Mouse (Mus musculus) thymus, postnatal 36 days (tissue): ENCODE data around the gene Krt17.
"Not testable (repeated sequence)": the region's sequence is repeated elsewhere in the genome, so short reads cannot be mapped to it uniquely, and the experiment has no call there.

Experiments
- DNase-seq, 2 experiments: peaks; one replicate each; pipeline ENCODE4 v3.0.0; 2022; ENCODE audit warnings: mixed read lengths in 2 of 2

Krt17 gene

DNA sequence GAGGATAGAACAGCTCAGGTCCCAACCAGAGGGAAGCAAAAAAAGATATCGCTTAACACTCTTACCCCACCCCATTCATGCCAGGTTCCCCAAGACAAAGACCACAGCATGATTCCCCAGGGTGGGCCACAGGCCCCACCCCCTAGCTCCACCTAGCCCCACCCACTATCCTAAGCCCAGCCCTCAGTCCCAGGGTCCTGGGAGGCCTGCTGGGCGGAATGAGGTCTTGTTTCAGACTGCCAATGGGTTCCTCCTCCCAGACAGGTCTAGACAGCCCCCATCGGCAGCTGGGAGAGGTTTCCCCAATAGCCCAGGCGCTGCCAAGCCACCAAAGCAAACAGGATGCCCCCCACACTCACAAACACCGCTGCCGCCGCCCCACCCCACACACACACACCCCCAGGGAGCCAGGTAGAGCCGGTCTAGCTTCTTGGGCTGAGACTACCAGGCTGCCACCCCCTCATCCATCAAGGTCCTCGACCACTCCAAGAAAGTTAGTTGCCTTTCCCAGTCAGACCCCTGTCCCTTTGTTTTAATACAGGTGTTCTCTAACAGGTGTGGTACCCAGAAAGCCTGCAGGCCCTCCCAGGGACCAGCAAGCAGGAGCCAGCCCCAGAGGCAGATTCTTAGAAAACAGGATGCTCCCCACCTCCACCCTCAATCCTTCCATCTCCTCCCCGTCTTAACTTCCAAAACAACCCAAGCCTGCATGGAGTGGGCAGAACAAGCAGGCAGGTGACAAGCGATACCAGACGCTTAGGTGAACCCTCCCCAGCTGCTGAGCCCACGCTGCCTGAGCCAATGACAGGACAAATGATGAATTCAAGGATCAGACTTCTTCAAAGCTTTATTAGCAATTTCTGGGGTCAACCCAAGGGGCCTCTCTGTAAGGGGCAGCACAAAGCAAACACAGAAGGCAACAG, 1.5 kb upstream of the Krt17 start:
- DNase-seq, result no peak

DNA sequence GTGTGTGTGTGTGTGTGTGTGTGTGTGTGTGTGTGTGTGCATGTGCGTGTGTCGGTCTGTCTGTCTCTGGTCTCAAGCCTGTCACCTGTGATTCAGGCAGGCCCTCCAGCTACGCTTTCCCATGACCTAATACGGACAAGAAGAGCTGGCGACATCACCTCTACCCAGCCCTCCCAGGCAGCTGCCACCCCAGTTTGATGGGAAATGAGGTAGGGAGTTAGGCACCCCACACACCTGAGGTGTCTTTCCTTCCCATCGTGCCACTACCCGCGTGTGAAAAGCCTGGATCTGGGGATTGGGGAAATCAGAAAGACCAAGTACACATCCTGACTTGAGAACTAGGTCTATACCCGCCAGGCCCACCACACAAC, 391 bp upstream of the Krt17 start:
- no peak for DNase-seq

- DNase-seq, result no peak
Observed at GRCm38 (mm10) chr11:100259079-100259478, 1.8 kb downstream of the Krt17 start.

- no peak for DNase-seq
Observed at GRCm38 (mm10) chr11:100257967-100258366, 2.9 kb downstream of the Krt17 start.

DNA sequence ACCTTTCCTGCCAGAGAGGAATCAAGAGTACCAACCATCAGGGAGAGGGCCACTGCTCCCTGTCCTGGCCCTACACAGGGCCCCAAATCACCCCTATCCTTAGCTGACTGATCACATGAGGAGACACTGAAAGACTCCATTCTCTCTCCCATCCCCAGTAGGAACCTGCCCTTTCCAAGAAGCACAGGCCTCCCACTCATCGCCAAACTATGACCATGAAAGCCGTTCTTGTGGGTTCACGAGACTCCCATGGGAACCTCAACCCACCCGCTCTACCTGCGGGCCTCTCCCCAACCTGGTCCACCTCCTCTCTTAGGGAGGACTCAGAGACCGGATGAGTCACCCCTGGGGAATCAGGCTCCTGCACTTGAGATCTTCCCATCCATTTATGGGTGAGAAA, 5.3 kb downstream of the Krt17 start:
- no peak for DNase-seq

- no peak for DNase-seq
Observed at GRCm38 (mm10) chr11:100254360-100255090, 6.3 kb downstream of the Krt17 start.

DNA sequence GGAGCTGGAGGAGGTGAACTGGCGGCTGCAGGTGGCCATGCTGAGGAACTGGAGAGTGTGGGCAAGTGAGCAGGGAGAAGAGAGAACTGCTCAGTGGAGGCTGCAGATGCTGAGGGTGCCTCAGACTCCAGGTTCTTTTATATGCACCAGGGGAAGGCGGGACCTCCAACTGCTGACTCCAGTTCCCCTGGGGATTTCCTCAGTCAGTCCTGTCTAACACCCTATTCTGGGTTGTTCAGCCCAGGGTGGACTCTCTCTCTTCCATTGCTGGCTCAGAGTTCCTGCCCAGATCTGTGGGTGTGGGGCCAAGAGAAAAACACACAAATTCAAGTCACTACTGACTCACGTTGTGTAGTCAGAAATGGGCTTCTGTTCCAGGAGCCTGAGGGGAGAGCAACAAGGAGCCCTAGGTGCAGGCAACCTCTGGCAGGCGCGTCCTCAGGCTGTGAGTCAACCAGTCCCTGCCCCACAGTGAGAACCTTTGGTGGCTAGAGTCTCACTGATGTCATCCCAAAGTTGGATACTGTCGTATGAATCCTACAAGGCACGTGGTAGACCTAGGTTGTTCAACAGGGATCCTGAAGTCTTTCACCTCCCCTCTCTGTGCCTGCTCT, 11.9 kb downstream of the Krt17 start, which contains the start of gene Krt16:
Gene Krt16, minus strand, starts transcription at position 51 of the 614 bp plus-strand sequence.
- DNase-seq, result no peak

DNA sequence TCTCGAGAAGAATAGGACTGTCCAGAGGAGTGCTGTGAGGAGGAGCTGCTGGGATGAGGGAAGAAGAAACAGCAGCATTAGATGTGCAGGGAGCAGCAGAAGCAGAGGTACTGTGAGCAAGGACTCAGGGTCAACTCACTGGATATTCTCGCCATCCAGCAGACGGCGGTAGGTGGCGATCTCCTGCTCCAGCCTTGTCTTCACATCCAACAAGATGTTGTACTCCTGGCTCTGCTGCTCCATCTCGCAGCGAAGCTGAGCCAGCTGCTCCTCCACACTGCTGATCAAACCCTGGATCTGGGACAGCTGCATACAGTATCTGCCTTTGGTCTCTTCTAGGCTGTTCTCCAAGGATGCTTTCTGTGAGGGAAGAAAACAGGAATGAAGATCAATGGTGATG, 14.4 kb downstream of the Krt17 start:
- DNase-seq, result not testable (repeated sequence)

- not testable (repeated sequence) for DNase-seq
Observed at GRCm38 (mm10) chr11:100240272-100240671, 20.6 kb downstream of the Krt17 start.

- DNase-seq, result no peak
Observed at GRCm38 (mm10) chr11:100221741-100222140, 39.1 kb downstream of the Krt17 start.

GRCm38 (mm10) chr11:100219304-100219703, 41.5 kb downstream of the Krt17 start:
- DNase-seq, result no peak

DNA sequence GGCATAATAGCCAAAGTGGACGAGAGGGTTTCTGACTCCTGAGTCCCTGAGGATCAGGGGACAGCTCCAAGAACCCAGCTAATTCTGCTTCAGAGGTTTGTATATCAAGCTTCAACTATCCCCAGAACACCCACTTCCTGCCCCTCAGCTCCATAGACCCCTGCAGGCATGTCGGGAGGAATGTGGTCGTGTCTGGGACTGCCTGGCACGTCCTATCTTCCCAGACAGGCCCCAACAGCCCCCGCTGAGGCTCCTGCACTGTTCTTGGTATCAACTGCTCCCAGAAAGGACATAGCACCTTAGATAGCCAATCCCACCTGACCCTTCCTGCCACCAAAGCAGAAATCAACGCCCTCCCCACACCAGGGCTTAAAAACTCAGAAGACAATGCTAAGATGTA, 52.3 kb downstream of the Krt17 start:
- DNase-seq, result no peak

DNA sequence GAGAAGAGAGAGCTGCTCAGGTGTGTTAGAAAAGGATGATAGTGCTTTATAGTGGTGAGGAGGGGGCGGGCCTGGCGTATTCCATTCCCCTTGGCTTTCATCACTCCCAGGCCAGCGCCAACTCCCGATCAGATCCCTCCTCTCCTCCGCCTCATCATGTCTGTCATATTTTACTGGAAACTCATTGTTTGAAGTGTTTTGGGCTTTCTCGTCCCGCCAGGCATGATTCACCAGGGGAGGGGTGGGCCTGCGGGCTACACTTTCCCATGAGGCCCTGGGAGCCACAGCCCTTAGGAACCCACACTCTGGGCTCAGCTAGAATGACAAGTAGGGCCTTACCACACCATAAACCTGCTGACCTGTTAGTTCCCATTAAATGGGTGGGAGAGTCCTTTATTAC, 53.3 kb downstream of the Krt17 start, which contains the start of gene Krt14:
Gene Krt14, minus strand, starts transcription at position 51 of the 400 bp plus-strand sequence.
- no peak for DNase-seq
